Mouse (Mus musculus) stomach, postnatal 0 days (tissue): ENCODE measurements around the gene Comt.

Experiments used
- CTCF ChIP-seq: IDR thresholded peaks from 2 replicates; pipeline ENCODE4 v1.5.1; 2016; ENCODE audit warnings: antibody characterized with exemption, low read depth, mild to moderate bottlenecking, moderate library complexity
- EP300 ChIP-seq: optimal IDR thresholded peaks from 2 replicates; pipeline ENCODE3; 2016; ENCODE audit warnings: antibody characterized with exemption

DNA sequence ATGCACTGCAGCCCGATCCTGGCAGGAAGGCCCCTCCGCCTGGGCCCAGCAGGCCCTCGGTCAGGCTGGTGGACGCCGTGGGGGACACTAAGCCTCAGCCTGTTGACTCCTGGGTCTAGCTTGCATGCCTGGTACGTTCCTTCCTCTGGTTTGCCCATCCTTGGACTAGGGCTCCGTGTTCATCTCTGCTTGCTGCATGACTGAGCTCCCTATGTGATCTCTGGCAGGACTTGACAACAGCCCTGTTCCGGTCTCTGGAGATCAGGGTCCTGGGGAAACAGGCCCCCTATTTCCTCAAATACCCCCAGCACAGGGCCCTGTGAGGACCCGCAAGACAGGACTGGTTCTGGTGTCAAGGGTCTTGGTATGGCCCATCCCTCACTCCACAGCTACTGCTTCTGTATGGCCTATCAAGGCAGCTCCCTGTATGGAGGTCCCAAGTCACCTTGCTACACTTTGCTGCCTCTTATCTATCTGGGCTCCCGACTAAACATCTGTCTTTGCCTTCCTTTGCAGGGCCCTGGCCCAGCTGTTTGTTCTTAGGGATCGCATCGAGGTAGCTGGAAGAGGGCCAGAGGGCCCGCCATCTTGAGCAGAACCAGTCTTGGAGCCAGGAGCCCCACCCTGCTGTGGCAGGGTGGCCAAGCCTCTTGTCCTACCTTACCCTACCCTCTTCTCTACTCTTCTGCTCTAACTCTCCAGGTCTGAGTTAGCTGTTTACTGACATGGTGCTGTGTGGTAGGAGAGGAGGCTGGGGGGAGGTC is 21.4 kb downstream of the Comt start:
- TF ChIP-seq CTCF (no peak), EP300 (no peak)
